Mouse (Mus musculus) leukemia stem cell, adult 10-12 weeks (primary cell): Measurements from ENCODE around the gene Gm7929. TPM values are rescaled to one million over a fixed set of nuclear protein-coding genes. Genes with fewer than 3 reads are reported as not detected.

ENCODE experiments used
- polyA plus RNA-seq: library from polyadenylated mRNA; stranded (reverse); fragments of >175 nt; gene quantifications from 2 replicates; pipeline ENCODE4 v1.2.3, GENCODE M21; 2012; ENCODE audit warnings: low replicate concordance

The Gm7929 gene
- polyA plus RNA-seq: not detected in 2 replicates

GRCm38 (mm10) chr14:41750514-41750913, at the start of gene Gm7929:
TSS of gene Gm7929 (minus strand) at chr14:41750614.

GRCm38 (mm10) chr14:41772341-41772740, 21.9 kb upstream of the Gm7929 start, which contains the start of gene Gm47189:
TSS of gene Gm47189 (minus strand) at chr14:41772441.

GRCm38 (mm10) chr14:41701785-41702184, 48.6 kb downstream of the Gm7929 start, which contains the start of gene Gm8068:
TSS of gene Gm8068 (minus strand) at chr14:41701885.

Other genes with a start within 250 kb of the Gm7929 start
- not detected in 2 replicates for gene Gm7970, start 195.0 kb downstream of the Gm7929 start, polyA plus RNA-seq
- not detected in 2 replicates for gene 1700049E17Rik2, start 177.4 kb downstream of the Gm7929 start, polyA plus RNA-seq
- not detected in 2 replicates for gene Gm3072, start 126.0 kb downstream of the Gm7929 start, polyA plus RNA-seq
- not detected in 2 replicates for gene Gm3676, start 104.1 kb downstream of the Gm7929 start, polyA plus RNA-seq
- not detected in 2 replicates for gene Gm8068, start 48.7 kb downstream of the Gm7929 start, polyA plus RNA-seq
- gene Gm47189, start 21.8 kb upstream of the Gm7929 start, polyA plus RNA-seq: not detected in 2 replicates
- gene Gm7980, start 156.7 kb upstream of the Gm7929 start, polyA plus RNA-seq: not detected in 2 replicates
- not detected in 2 replicates for gene 1700049E17Rik1, start 174.3 kb upstream of the Gm7929 start, polyA plus RNA-seq
- gene 1700024B05Rik, start 193.4 kb upstream of the Gm7929 start, polyA plus RNA-seq: not detected in 2 replicates
- not detected in 2 replicates for gene Gm6401, start 217.3 kb upstream of the Gm7929 start, polyA plus RNA-seq
- gene Gm3543, start 232.7 kb upstream of the Gm7929 start, polyA plus RNA-seq: not detected in 2 replicates